Mouse (Mus musculus): ENCODE data around the gene Zfp747. TPM values are rescaled to one million over a fixed set of nuclear protein-coding genes. Genes with fewer than 3 reads are reported as not detected.
A peak's percentile ranks its signal among the peaks of the same experiment; 100 is the strongest.
"Not testable (repeated sequence)": the region's sequence is repeated elsewhere in the genome, so short reads cannot be mapped to it uniquely, and the experiment has no call there.

Gene Zfp747
- polyA plus RNA-seq, 1 experiment from 2014 or later = 1.5 TPM

DNA sequence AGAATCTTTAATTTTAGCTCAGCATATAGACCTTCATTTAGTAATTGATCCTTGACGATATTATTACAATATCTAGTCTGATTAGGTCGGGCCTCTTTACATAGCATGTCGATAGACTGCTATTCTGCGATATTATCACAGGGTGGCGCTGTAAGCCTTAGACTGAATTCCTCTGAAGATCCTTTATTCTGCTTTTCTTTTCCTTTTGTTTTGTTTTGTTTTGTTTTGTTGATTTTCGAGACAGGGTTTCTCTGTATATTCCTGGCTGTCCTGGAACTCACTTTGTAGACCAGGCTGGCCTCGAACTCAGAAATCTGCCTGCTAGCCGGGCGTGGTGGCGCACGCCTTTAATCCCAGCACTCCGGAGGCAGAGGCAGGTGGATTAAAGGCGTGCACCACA is 13.4 kb downstream of the Zfp747 start:
- peak overlapping the region; percentile 61 for H3K4me2 ChIP-seq (ENCODE audit: low read depth, low read length)
- peak overlapping the region; percentile 31; the same call in 1 of the 2 replicates for H3K4me3 ChIP-seq (ENCODE audit: low read depth, low read length)
- peak; percentile 91 for TF ChIP-seq CTCF (IDR thresholded peaks at IDR 0.05; ENCODE audit: low read depth)
- not testable (repeated sequence) for H3K27me3 ChIP-seq (ENCODE audit: insufficient read depth, low read length); DNase-seq; H3K27ac ChIP-seq (ENCODE audit: low read depth); H3K9ac ChIP-seq (replicated peaks); H3K4me1 ChIP-seq (ENCODE audit: insufficient read depth); H3K9me3 ChIP-seq (ENCODE audit: low read length); ATAC-seq; H3K36me3 ChIP-seq (replicated peaks; ENCODE audit: insufficient read depth, low read length)
- 25% methylated on average over 13 of the region's 13 CpGs for WGBS (ENCODE audit: insufficient replicate concordance)

DNA sequence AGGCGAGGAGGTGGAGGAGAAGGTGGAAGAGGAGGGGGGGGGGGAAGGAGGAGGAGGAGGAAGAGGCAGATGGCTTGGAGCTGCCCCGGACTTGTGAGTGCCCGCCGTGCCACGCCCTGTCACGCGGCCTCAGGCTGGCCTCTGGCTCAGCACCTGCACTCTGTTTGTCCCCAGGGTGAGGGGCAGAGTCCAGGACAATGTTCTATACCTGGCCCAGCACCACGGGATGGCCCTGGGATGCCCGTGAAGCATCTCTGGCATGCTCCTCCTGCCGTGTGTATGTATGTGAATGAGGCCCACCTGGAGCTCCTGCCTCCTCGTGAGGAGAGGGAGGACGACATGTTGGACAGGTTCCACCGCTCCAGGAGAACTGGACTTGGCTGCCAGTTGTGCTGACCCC is 14.4 kb downstream of the Zfp747 start:
- H3K4me3 ChIP-seq (ENCODE audit: low read depth, low read length) = no peak overlapping the region
- no peaks in the 10 kb centered on the region for H3K36me3 ChIP-seq (replicated peaks; ENCODE audit: insufficient read depth, low read length)
- DNase-seq = peak; percentile 72
- ATAC-seq = peak; percentile 96
- no peaks in the 10 kb centered on the region for H3K9me3 ChIP-seq (ENCODE audit: low read length)
- 0 out of 2 replicates have a peak, but pooled peaks cover 3% of the 10 kb centered on the region for H3K4me1 ChIP-seq (ENCODE audit: insufficient read depth)
- TF ChIP-seq EP300 (IDR thresholded peaks at IDR 0.05; ENCODE audit: low read depth) = no peak
- 43% methylated on average over 13 of the region's 13 CpGs for WGBS (ENCODE audit: insufficient replicate concordance)
- H3K4me2 ChIP-seq (ENCODE audit: low read depth, low read length) = no peak overlapping the region
- H3K27me3 ChIP-seq (ENCODE audit: insufficient read depth, low read length) = no peaks in the 10 kb centered on the region
- H3K27ac ChIP-seq (ENCODE audit: low read depth) = no peak overlapping the region
- H3K9ac ChIP-seq (replicated peaks) = no peak overlapping the region

DNA sequence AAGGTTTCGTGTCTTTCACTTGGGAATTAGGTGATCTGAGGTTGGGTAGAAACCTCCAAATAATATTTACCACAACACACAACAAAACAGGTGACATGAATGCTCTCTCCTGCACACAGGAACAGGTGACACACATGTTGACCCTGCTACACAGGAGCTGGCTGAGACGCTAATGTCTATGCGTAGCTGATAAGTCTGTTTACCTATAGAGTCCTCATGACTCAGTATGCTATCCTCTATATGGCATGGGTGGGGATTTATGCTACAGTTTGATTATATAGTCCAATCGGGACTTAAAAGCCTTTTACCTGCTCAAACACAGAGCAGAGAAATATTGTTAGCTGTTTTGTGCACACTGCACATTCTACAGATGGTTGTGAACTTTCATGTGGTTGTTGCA is 15.6 kb downstream of the Zfp747 start:
- Histone ChIP-seq H3K4me1 (ENCODE audit: insufficient read depth) (0 out of 2 replicates have a peak, but pooled peaks cover 5% of the 10 kb centered on the region), H3K4me2 (ENCODE audit: low read depth, low read length) (no peak overlapping the region), H3K9ac (replicated peaks) (no peak overlapping the region), H3K27ac (ENCODE audit: low read depth) (no peak overlapping the region), H3K36me3 (replicated peaks; ENCODE audit: insufficient read depth, low read length) (no peaks in the 10 kb centered on the region), H3K9me3 (ENCODE audit: low read length) (no peaks in the 10 kb centered on the region), H3K4me3 (ENCODE audit: low read depth, low read length) (no peak overlapping the region), H3K27me3 (ENCODE audit: insufficient read depth, low read length) (no peaks in the 10 kb centered on the region)
- 58% methylated on average over 4 of the region's 4 CpGs for WGBS (ENCODE audit: insufficient replicate concordance)
- ATAC-seq = no peak
- TF ChIP-seq EP300 (IDR thresholded peaks at IDR 0.05; ENCODE audit: low read depth) (no peak), CTCF (IDR thresholded peaks at IDR 0.05; ENCODE audit: low read depth) (no peak)
- DNase-seq = no peak

DNA sequence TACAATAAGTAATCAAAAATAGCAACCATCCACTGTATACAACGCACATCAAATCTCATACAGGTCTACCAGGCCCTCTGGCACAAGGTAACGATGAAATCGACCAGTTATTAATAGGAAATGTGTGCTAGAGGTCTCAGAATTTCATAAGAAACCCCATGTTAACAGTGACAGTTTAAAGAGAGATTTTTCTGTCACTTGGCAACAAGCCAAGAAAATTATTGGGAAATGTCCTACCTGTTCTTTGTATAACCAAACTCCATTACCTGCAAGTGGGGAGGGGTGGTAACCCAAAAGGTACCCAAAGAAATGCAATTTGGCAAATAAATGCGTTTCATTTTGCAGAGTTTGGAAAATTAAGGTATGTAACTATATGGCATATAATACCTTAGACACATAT is 17.4 kb downstream of the Zfp747 start:
- no peak overlapping the region for H3K9ac ChIP-seq (replicated peaks)
- H3K9me3 ChIP-seq (ENCODE audit: low read length) = no peaks in the 10 kb centered on the region
- H3K4me3 ChIP-seq (ENCODE audit: low read depth, low read length) = no peak overlapping the region
- no peak for TF ChIP-seq EP300 (IDR thresholded peaks at IDR 0.05; ENCODE audit: low read depth)
- TF ChIP-seq CTCF (IDR thresholded peaks at IDR 0.05; ENCODE audit: low read depth) = no peak
- H3K27me3 ChIP-seq (ENCODE audit: insufficient read depth, low read length) = no peaks in the 10 kb centered on the region
- 59% methylated on average over 4 of the region's 4 CpGs for WGBS (ENCODE audit: insufficient replicate concordance)
- H3K27ac ChIP-seq (ENCODE audit: low read depth) = no peak overlapping the region
- no peaks in the 10 kb centered on the region for H3K36me3 ChIP-seq (replicated peaks; ENCODE audit: insufficient read depth, low read length)
- H3K4me2 ChIP-seq (ENCODE audit: low read depth, low read length) = no peak overlapping the region
- no peak for DNase-seq
- 0 out of 2 replicates have a peak, but pooled peaks cover 4% of the 10 kb centered on the region for H3K4me1 ChIP-seq (ENCODE audit: insufficient read depth)
- no peak for ATAC-seq

DNA sequence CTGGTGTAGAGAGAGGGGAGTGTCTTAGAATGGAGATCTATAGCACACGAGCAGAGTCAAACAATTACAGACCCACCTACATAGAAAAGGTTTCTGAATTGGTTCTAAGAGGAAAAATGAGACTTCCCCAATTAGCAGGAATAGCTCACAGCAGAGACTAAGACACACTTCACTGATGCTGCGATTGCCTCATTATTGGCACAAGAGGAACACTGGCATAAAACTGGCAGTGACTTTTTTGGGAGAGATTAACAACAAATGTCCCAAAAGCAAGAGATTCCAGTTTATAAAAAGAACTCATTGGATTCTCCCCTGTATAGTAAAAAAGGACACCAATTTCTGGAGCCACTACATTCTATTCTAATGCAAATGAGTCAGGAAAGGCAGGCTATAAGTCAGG is 18.0 kb downstream of the Zfp747 start:
- H3K4me1 ChIP-seq (ENCODE audit: insufficient read depth) = 0 out of 2 replicates have a peak, but pooled peaks cover 2% of the 10 kb centered on the region
- no peak overlapping the region for H3K4me3 ChIP-seq (ENCODE audit: low read depth, low read length)
- 60% methylated on average over 2 of the region's 2 CpGs for WGBS (ENCODE audit: insufficient replicate concordance)
- no peak for TF ChIP-seq EP300 (IDR thresholded peaks at IDR 0.05; ENCODE audit: low read depth)
- no peak for TF ChIP-seq CTCF (IDR thresholded peaks at IDR 0.05; ENCODE audit: low read depth)
- H3K9me3 ChIP-seq (ENCODE audit: low read length) = no peaks in the 10 kb centered on the region
- ATAC-seq = no peak
- no peak overlapping the region for H3K9ac ChIP-seq (replicated peaks)
- no peak overlapping the region for H3K4me2 ChIP-seq (ENCODE audit: low read depth, low read length)
- H3K27ac ChIP-seq (ENCODE audit: low read depth) = no peak overlapping the region
- DNase-seq = no peak
- H3K36me3 ChIP-seq (replicated peaks; ENCODE audit: insufficient read depth, low read length) = no peaks in the 10 kb centered on the region
- no peaks in the 10 kb centered on the region for H3K27me3 ChIP-seq (ENCODE audit: insufficient read depth, low read length)

DNA sequence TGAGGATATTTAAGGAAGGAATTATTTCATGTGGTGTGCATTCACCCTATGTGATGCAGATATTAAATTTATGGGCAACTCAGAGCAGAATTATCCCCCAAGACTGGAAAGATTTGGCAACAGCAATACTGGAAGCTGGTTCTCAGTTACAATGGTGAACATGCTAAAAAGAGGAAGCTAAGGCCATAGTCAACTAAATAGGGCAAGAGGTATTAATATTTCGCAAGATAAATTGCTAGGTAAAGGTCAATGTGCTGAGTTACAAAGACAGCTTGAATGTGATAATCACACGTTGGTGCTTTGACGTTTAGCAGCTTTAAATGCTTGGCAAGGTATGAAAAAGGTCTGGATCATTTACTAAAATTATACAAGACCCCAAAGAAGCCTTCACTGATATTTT is 20.1 kb downstream of the Zfp747 start:
- H3K27ac ChIP-seq (ENCODE audit: low read depth) = no peak overlapping the region
- DNase-seq (no peak), ATAC-seq (no peak; the same call in 1 of the 2 replicates)
- 0 out of 2 replicates have a peak, but pooled peaks cover 2% of the 10 kb centered on the region for H3K4me1 ChIP-seq (ENCODE audit: insufficient read depth)
- no peak overlapping the region for H3K4me3 ChIP-seq (ENCODE audit: low read depth, low read length)
- no peaks in the 10 kb centered on the region for H3K27me3 ChIP-seq (ENCODE audit: insufficient read depth, low read length)
- no peaks in the 10 kb centered on the region for H3K36me3 ChIP-seq (replicated peaks; ENCODE audit: insufficient read depth, low read length)
- H3K9ac ChIP-seq (replicated peaks) = no peak overlapping the region
- WGBS (ENCODE audit: insufficient replicate concordance) = 39% methylated on average over 3 of the region's 3 CpGs
- H3K4me2 ChIP-seq (ENCODE audit: low read depth, low read length) = no peak overlapping the region
- H3K9me3 ChIP-seq (ENCODE audit: low read length) = no peaks in the 10 kb centered on the region
- no peak for TF ChIP-seq CTCF (IDR thresholded peaks at IDR 0.05; ENCODE audit: low read depth)
- no peak for TF ChIP-seq EP300 (IDR thresholded peaks at IDR 0.05; ENCODE audit: low read depth)

Data from liver, postnatal 0 days (tissue).